Mouse (Mus musculus): ENCODE measurements around the gene Phactr4.
"Not testable (repeated sequence)": the region's sequence is repeated elsewhere in the genome, so short reads cannot be mapped to it uniquely, and the experiment has no call there.

Phactr4 gene

DNA sequence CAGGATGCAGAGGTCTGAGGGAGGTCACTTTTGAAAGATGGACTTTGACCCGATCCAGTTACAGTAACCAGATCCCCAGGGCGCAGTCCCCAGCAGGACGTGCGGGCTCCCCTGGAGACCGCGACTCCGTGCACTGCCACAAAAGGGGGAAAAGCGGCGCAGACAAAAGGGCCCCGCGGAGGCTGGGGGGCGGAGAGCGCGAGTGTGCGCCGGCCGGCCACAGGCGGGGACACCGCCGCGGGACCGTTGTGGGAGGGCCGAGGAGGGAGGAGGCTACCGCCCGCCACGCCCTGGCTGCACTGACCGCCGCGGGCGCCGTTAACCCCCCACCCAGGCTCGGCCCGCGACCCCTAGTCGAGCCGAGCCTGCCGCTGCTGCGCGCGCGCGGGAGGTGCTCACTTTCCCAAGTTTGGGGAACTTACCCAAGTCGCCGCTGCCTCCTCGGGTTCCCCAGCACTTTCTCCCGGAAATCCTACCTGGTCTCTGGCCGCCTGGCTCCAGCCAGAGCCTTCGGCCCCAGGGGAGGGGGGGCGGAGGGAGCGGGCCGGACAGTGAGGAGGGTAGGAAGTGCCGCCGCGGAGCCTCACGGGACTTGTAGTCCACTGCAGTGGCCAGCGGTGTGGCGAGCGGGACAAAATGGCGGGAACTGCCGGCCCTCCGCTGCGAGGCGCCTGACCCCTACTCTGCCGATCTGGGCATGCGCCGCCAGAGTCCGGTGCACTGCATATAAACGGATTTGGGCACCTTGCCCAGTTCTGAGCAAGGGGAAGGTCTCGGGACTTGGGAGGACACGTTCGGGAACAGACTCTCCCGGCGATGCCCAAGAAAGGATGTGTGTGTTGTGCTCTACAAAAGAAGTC is at the start of gene Phactr4:
TSS of gene Phactr4 (minus strand) at position 567 of the 860 bp plus-strand sequence.
- DNase-seq = peak; percentile 99

- DNase-seq = peak; percentile 89
Measured at GRCm38 (mm10) chr4:132469873-132470272, 47.6 kb upstream of the Phactr4 start.

GRCm38 (mm10) chr4:132464255-132464613 is 41.9 kb upstream of the Phactr4 start:
- no peak for DNase-seq

GRCm38 (mm10) chr4:132463430-132464254 is 41.4 kb upstream of the Phactr4 start, which contains the start of gene Med18:
Gene Med18, minus strand, starts transcription at chr4:132463921.
- peak; percentile 95 for DNase-seq

GRCm38 (mm10) chr4:132462836-132463235 is 40.5 kb upstream of the Phactr4 start:
- no peak for DNase-seq

- no peak for DNase-seq
Measured at GRCm38 (mm10) chr4:132460225-132460624, 37.9 kb upstream of the Phactr4 start.

- DNase-seq = no peak
Measured at GRCm38 (mm10) chr4:132455561-132455960, 33.3 kb upstream of the Phactr4 start.

- peak; percentile 37 for DNase-seq
Measured at GRCm38 (mm10) chr4:132455146-132455545, 32.9 kb upstream of the Phactr4 start.

GRCm38 (mm10) chr4:132454216-132454615 is 31.9 kb upstream of the Phactr4 start:
- DNase-seq = no peak

DNA sequence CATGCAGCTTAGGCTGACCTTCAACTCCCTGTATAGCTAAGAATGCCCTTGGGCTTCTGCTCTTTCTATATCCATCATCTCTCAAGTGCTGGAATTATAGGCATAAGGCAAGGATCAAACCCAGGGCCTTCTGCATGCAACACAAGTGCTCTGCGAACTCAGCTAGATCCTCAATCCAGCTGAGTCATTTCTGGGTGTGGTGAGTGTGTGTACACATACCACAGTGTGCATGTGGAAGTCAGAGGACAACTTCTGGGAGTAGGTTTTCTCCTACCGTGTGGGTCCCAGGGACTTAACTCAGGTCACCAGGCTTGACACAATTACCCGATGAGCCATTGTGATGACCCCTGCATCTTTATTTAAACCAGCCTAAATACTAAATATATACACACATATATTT is 27.5 kb upstream of the Phactr4 start:
- no peak for DNase-seq

DNA sequence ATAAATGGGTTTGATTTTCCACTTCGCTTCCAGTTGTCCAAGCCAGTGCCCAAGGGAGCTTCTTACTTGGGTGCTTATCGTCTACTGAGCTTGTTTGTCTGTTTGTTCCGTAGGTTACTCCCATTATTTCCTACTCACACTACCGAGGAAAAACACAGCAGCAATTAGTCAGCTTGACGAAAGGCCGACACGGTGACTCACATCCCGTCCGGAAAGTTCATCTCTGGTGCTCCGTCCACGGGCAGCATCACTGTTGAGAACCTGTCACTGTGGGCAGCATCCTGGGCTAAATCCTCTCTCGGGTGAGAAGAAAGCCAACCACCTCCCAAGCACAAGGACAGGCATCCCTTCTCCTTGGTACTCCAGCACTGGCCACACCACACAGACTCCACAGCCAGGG is 23.8 kb upstream of the Phactr4 start:
- DNase-seq = peak; percentile 28

DNA sequence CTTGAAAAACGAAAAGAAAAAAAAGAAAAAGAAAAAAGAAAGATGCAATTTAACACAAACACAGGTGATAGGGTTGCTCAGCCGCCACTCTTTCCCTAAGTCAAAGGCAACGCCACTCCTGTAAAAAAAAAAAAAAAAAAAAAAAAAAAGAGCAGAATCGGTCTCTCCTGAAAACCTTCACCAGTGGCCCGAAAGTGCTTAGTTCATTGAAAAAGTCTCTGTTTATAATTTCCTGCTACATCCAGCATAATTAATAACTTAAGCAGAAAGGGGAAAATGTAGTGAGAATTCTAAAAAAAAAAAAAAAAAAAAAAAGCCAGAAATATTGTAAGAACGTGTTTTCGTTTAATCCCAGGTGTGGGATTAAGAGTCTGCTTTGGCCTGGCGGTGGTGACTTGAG is 22.2 kb upstream of the Phactr4 start:
- no peak for DNase-seq

DNA sequence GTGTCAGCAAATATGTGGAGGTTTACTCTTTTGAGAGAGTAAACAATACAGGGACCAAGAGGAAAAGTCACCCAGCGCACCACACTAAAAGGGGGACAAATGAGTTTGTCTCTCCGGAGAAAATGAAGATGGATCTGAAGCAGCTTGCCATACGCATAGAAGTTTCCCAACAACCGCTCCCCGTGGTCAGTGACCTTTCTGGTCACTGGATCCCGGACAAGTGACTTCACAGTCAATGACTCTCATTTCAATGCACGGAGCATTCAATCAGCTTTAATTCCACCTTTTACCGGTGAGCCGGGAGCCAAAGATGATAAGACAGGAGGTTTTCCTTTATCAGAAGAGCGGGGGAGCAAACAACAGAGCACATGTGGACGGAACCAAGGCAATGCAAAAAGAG is 15.6 kb upstream of the Phactr4 start:
- DNase-seq = no peak

DNA sequence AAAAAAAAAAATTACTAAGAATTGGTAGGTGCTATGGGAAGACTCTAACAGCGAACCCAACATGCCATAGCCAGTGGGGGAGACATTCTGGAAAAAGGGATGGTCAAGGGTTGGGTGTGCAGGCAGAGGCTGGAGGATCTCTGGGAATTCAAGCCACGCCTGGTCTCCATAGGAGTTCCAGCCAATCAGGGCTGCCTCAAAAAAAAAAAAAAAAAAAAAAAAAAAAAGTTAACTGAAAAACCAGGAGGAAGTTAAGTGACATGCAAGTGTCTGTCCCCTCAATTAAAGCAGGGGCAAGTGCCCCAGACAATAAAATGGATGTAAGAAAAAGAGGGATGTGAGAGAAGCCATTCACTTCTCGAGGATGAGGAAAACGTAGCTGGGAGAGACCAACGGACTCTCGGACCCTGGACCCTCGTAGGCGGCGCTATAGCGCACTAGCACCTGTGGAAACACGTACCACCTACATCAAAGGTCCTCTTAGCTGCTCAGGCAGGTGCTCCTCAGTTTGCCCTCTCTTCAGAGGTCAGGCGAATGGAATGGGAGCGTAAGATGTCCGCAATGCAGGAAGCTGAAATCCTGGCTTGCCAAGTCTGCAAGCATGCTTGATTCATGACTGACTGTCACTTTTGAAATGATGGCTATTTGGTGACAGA is 10.6 kb upstream of the Phactr4 start:
- DNase-seq = no peak

DNA sequence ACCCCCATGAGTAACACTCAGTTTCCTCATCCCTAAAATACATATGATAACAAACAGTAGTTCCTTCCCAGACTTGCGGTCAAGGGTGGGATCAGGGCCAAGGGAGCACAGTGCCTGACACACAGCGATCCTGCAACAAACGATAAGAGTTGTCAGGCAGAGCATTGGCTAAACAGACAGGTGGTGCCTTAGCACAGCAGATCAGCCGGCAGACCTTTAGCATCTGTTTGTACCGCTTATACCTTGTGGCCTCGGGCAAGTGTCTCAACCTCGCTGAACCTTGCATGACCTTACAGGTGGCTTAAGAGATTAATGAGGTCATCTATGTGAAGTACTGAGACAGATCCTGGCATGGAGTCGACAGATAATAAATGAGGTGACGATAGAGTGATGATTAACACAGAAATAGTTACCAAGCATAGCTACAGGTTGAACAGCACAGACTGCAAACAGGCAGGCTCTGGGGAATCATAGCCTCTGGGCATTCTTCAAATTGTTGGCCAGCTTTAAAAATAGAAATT is 5.8 kb upstream of the Phactr4 start:
- no peak for DNase-seq

GRCm38 (mm10) chr4:132427493-132427892 is 5.2 kb upstream of the Phactr4 start:
- DNase-seq = no peak

DNA sequence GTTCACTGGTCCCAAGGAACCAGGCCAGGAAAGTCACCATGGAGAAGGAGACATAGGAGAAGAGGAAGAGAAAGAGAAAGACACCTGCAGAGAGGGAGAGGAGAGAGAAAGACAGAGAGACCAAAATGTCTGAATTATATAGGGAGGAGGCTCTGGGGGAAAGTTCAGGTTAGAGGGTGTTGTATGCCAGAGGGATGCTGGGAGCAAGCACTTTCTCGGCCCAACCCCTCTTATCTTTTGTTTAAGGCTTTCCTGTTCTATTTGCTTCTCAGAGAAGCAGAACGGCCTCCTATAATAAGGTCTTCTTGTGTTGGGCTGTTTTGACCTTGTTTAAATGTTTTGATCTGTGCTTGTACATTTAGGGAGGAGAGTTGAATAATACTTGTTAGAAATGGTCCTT is 3.7 kb upstream of the Phactr4 start:
- no peak for DNase-seq

DNA sequence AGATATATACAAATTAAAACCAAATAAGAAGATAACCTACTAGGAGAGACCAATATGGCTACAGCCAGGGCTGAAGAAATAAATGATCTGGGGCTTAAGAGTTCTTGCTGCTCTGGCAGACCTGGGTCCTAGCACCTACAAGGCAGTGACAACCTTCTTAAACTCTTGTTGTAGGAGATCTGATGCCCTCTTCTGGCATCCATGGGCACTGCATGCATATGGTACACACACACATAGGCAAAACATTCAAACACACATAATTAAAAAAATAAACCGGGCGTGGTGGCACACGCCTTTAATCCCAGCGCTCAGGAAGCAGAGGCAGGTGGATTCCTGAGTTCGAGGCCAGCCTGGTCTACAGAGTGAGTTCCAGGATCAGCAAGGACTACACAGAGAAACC is 2.5 kb upstream of the Phactr4 start:
- DNase-seq = no peak

GRCm38 (mm10) chr4:132421556-132421922 is 750 bp downstream of the Phactr4 start:
- no peak for DNase-seq

DNA sequence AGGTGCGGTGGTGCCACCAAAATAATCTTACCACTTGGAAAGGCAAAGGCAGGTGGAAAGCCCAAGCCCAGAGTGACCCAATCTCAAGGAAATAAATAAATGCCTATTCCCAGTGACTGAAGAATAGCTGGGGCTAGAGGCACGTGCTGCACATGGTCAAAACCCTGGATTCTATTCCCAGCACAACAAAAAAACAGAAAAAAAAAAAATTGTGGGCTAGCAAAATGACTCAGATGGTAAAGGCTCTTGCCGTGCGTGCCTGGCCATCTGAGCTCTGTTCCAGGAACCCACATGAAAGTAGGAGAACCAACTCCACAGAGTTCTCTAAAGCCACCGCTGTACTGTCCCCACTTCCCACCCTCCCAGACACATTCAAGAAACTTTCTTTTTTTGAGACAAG is 1.8 kb downstream of the Phactr4 start:
- DNase-seq = no peak

DNA sequence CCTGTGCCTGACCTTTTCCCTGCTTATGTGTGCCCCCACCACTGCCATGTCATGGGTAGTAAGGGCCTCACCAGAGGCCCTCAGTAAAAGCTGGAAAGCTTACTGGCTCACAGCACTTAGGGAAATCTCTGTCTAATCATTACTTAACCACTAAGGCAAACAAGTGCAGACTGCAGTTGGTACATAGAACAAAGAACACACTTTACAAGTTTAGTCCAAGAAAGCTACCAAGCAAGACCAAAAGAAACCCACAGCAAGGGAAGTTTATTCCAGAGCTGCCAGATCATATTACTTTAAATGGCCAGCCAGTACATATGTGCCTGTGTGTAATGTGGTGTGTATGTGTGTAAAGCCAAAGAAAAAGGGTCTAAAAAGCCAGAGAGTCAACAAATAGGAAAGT is 6.3 kb downstream of the Phactr4 start:
- peak; percentile 80 for DNase-seq

DNA sequence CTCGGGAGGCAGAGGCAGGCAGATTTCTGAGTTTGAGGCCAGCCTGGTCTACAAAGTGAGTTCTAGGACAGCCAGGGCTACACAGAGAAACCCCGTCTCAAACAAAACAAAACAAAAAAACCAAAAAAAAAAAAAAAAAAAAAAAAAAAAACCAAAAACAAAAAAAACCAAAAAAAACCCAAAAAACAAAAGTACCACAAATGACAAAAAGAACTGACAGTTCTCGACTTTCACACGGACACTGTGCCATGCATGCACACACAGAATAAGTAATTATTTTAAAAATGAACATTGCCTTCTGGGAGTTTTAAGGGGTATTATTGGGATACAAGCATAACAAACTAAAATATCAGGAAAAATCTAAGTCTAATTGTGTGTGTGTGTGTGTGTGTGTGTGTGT is 9.0 kb downstream of the Phactr4 start:
- DNase-seq = not testable (repeated sequence)
